Mouse (Mus musculus) cortical plate, adult 2 months (tissue): Measurements from ENCODE around the gene Kctd17. TPM values are rescaled to one million over a fixed set of nuclear protein-coding genes. Genes with fewer than 3 reads are reported as not detected.

Experiments
- H3K27ac ChIP-seq: fragments of 200-500 bp; 2 replicates; pipeline ENCODE4 v1.5.1; 2012; ENCODE audit warnings: low read length, control low read depth, inconsistent platforms; ENCODE audit not compliant: insufficient read depth
- H3K4me1 ChIP-seq: fragments of 200-500 bp; 2 replicates; pipeline ENCODE4 v1.6.1; 2011; ENCODE audit warnings: low read length; ENCODE audit not compliant: control insufficient read depth, insufficient read depth
- H3K4me3 ChIP-seq: fragments of 200-500 bp; 2 replicates; pipeline ENCODE4 v1.5.1; 2011; ENCODE audit warnings: mild to moderate bottlenecking, low read length, control low read depth; ENCODE audit not compliant: insufficient read depth
- CTCF ChIP-seq: fragments of 200-500 bp; IDR thresholded peaks from 2 replicates; pipeline ENCODE4 v1.5.1; 2011; ENCODE audit warnings: mild to moderate bottlenecking, control low read depth, low read length; ENCODE audit not compliant: insufficient read depth; ENCODE audit errors: extremely low read depth
- POLR2A ChIP-seq: fragments of 200-500 bp; IDR thresholded peaks from 2 replicates; pipeline ENCODE4 v1.6.1; 2011; ENCODE audit warnings: mild to moderate bottlenecking, low read length, control low read depth; ENCODE audit not compliant: insufficient read depth; ENCODE audit errors: extremely low read depth
- polyA plus RNA-seq: library from polyadenylated mRNA; depleted of rRNA; stranded (reverse); fragments of >200 nt; gene quantifications from 2 replicates; pipeline ENCODE4 v1.2.3, GENCODE M21; 2012

The Kctd17 gene
- polyA plus RNA-seq, 1 experiment = 526 TPM

GRCm38 (mm10) chr15:78414157-78414556, 14.2 kb upstream of the Kctd17 start:
- no peaks in the 10 kb centered on the region for H3K4me1 ChIP-seq
- H3K4me3 ChIP-seq = no peak overlapping the region
- TF ChIP-seq POLR2A = no peak
- TF ChIP-seq CTCF = no peak
- H3K27ac ChIP-seq = no peak overlapping the region

- Histone ChIP-seq H3K27ac (no peak overlapping the region), H3K4me3 (no peak overlapping the region), H3K4me1 (no peaks in the 10 kb centered on the region)
- TF ChIP-seq CTCF (no peak), POLR2A (no peak)
These were observed 11.4 kb upstream of the Kctd17 start for GRCm38 (mm10) chr15:78416937-78417336.

- Histone ChIP-seq H3K4me1 (no peaks in the 10 kb centered on the region), H3K27ac (no peak overlapping the region), H3K4me3 (no peak overlapping the region)
- TF ChIP-seq CTCF = no peak
- TF ChIP-seq POLR2A = no peak
These were observed 8.0 kb upstream of the Kctd17 start for GRCm38 (mm10) chr15:78420395-78420794.

GRCm38 (mm10) chr15:78422046-78422956, 6.1 kb upstream of the Kctd17 start:
- peak; percentile 85 for TF ChIP-seq CTCF
- no peak for TF ChIP-seq POLR2A
- no peak overlapping the region for H3K27ac ChIP-seq
- no peaks in the 10 kb centered on the region for H3K4me1 ChIP-seq
- no peak overlapping the region for H3K4me3 ChIP-seq

GRCm38 (mm10) chr15:78424507-78424906, 3.9 kb upstream of the Kctd17 start:
- Histone ChIP-seq H3K27ac (no peak overlapping the region), H3K4me3 (no peak overlapping the region), H3K4me1 (no peaks in the 10 kb centered on the region)
- TF ChIP-seq POLR2A = no peak
- no peak for TF ChIP-seq CTCF

GRCm38 (mm10) chr15:78425230-78425629, 3.1 kb upstream of the Kctd17 start:
- H3K4me1 ChIP-seq = peaks cover 2% of the 10 kb centered on the region; the same call in 1 of the 2 replicates
- no peak overlapping the region for H3K4me3 ChIP-seq
- no peak overlapping the region for H3K27ac ChIP-seq
- no peak for TF ChIP-seq POLR2A
- TF ChIP-seq CTCF = no peak

GRCm38 (mm10) chr15:78429139-78429459, 735 bp downstream of the Kctd17 start:
- Histone ChIP-seq H3K4me3 (peak overlapping the region; percentile 74), H3K4me1 (peaks cover 2% of the 10 kb centered on the region; the same call in 1 of the 2 replicates), H3K27ac (peak overlapping the region; percentile 82)
- TF ChIP-seq CTCF (no peak), POLR2A (no peak)

- H3K4me1 ChIP-seq = peaks cover 2% of the 10 kb centered on the region; the same call in 1 of the 2 replicates
- H3K27ac ChIP-seq = no peak overlapping the region
- no peak for TF ChIP-seq CTCF
- no peak for TF ChIP-seq POLR2A
- peak overlapping the region; percentile 74 for H3K4me3 ChIP-seq
These were observed 1.7 kb downstream of the Kctd17 start for GRCm38 (mm10) chr15:78429871-78430622.

GRCm38 (mm10) chr15:78430874-78431273, 2.5 kb downstream of the Kctd17 start:
- peaks cover 4% of the 10 kb centered on the region; the same call in 1 of the 2 replicates for H3K4me1 ChIP-seq
- H3K4me3 ChIP-seq = no peak overlapping the region
- TF ChIP-seq POLR2A (no peak), CTCF (no peak)
- H3K27ac ChIP-seq = no peak overlapping the region
